Comparison of ENCODE assay signal across 8 mouse cellular contexts in the genomic region with DNA sequence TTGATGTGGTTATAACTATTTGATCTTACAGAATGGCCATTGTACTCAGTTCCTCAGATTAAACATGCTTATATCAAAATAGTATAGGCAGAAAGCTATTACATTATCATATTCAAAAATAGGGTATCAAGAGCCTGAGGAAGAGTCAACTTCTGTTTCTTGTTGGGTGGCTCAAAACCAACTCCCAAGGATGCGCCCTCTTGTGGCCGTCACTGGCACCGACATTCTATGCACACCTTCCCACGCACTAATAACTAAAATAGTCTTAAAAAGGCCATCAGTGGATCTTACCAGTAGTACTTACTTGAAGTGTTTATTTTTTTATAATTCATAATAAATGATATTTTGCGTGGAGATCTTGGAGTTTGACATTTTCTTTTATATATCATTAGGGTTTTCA. TPM values are rescaled to one million over a fixed set of nuclear protein-coding genes. Genes with fewer than 3 reads are reported as not detected.
A peak's percentile ranks its signal among the peaks of the same experiment; 100 is the strongest.
DNase-seq lines count a peak whose midpoint lies in the region; ATAC-seq and TF ChIP-seq lines count a peak whose summit lies in the region.

No protein-coding gene starts in this region.

- no peak for ATAC-seq in heart, embryonic 12.5 days (ENCODE audit: insufficient number of reproducible peaks, low FRiP score)
- 0 out of 2 replicates have a peak, but pooled peaks have one; percentile 40 for ATAC-seq in erythroid progenitor cell, adult 5-6 weeks (replicated peaks; ENCODE audit: low FRiP score, poor library complexity, severe bottlenecking)
- ATAC-seq in megakaryocyte progenitor cell, adult 5-6 weeks (replicated peaks; ENCODE audit: poor library complexity) = peak; percentile 59
- ATAC-seq in stomach, postnatal 0 days (ENCODE audit: low FRiP score, low TSS enrichment) = no peak

- intact Hi-C loops in heart, adult 2 months (cut with DNase I) = no loop called here

- no peak for TF ChIP-seq POLR2A in heart, adult 2 months (IDR thresholded peaks at IDR 0.05; ENCODE audit: insufficient read depth, low read depth, low read length)

- H3K4me3 ChIP-seq in heart, adult 2 months = no peak overlapping the region
- no peak overlapping the region for H3K4me3 ChIP-seq in heart, embryonic 12.5 days
- no peak overlapping the region for H3K4me3 ChIP-seq in layer of hippocampus, adult 2 months
- no peak overlapping the region for H3K4me3 ChIP-seq in stomach, postnatal 0 days (ENCODE audit: low read depth, low read length)

- H3K27me3 ChIP-seq in heart, adult 2 months (ENCODE audit: control insufficient read depth, insufficient read depth, low read length) = no peaks in the 10 kb centered on the region
- H3K27me3 ChIP-seq in heart, embryonic 12.5 days (replicated peaks) = no peaks in the 10 kb centered on the region
- no peaks in the 10 kb centered on the region for H3K27me3 ChIP-seq in stomach, postnatal 0 days (ENCODE audit: control insufficient read depth, insufficient read depth, low read length)

- H3K4me1 ChIP-seq in heart, adult 2 months (ENCODE audit: control insufficient read depth, insufficient read depth, low read length) = peaks cover 4% of the 10 kb centered on the region
- peaks cover 11% of the 10 kb centered on the region for H3K4me1 ChIP-seq in heart, embryonic 12.5 days (replicated peaks)
- no peaks in the 10 kb centered on the region for H3K4me1 ChIP-seq in stomach, postnatal 0 days (replicated peaks; ENCODE audit: control insufficient read depth, insufficient read depth)

- no peaks in the 10 kb centered on the region for H3K79me2 ChIP-seq in heart, adult 2 months (replicated peaks; ENCODE audit: control insufficient read depth, insufficient read depth, low read length)

- no peak overlapping the region for H3K4me2 ChIP-seq in heart, embryonic 12.5 days
- H3K4me2 ChIP-seq in stomach, postnatal 0 days (replicated peaks; ENCODE audit: low read depth) = no peak overlapping the region

- H3K9ac ChIP-seq in heart, adult 2 months (ENCODE audit: low read depth, low read length) = no peak overlapping the region
- H3K9ac ChIP-seq in heart, embryonic 12.5 days = no peak overlapping the region
- no peak overlapping the region for H3K9ac ChIP-seq in stomach, postnatal 0 days (ENCODE audit: low read length)

- peak; percentile 90 for TF ChIP-seq CTCF in heart, adult 2 months (IDR thresholded peaks at IDR 0.05)
- peak; percentile 91 for TF ChIP-seq CTCF in layer of hippocampus, adult 2 months (conservative IDR thresholded peaks at IDR 0.05)
- peak; percentile 82 for TF ChIP-seq CTCF in stomach, postnatal 0 days (IDR thresholded peaks at IDR 0.05; ENCODE audit: low read depth)

- WGBS in heart, adult 2 months = 29% methylated on average over 5 of the region's 5 CpGs
- 28% methylated on average over 5 of the region's 5 CpGs for WGBS in heart, embryonic 12.5 days
- WGBS in stomach, postnatal 0 days = 32% methylated on average over 5 of the region's 5 CpGs

- no peaks in the 10 kb centered on the region for H3K9me3 ChIP-seq in heart, embryonic 12.5 days (replicated peaks)
- H3K9me3 ChIP-seq in stomach, postnatal 0 days (ENCODE audit: control insufficient read depth, low read length) = no peaks in the 10 kb centered on the region

- no peak overlapping the region for H3K27ac ChIP-seq in heart, adult 2 months
- no peak overlapping the region for H3K27ac ChIP-seq in heart, embryonic 12.5 days (ENCODE audit: poor library complexity, severe bottlenecking)
- no peak overlapping the region for H3K27ac ChIP-seq in layer of hippocampus, adult 2 months
- no peak overlapping the region for H3K27ac ChIP-seq in stomach, postnatal 0 days (replicated peaks)

- TF ChIP-seq EP300 in heart, adult 2 months (IDR thresholded peaks at IDR 0.05; ENCODE audit: insufficient read depth, low read depth, low read length) = no peak
- no peak for TF ChIP-seq EP300 in stomach, postnatal 0 days (optimal IDR thresholded peaks at IDR 0.05)

- H3K36me3 ChIP-seq in heart, adult 2 months (ENCODE audit: control insufficient read depth, insufficient read depth, low read length) = no peaks in the 10 kb centered on the region
- H3K36me3 ChIP-seq in heart, embryonic 12.5 days = peaks cover 29% of the 10 kb centered on the region
- peaks cover 4% of the 10 kb centered on the region; the same call in 1 of the 2 replicates for H3K36me3 ChIP-seq in stomach, postnatal 0 days (ENCODE audit: control insufficient read depth, insufficient read depth, low read length)

- DNase-seq in heart, adult 2 months = peak; percentile 55 to 76
- DNase-seq in CD4-positive, CD25-positive, alpha-beta regulatory T cell, adult 2 months (ENCODE audit: low read depth, low spot score) = peak; percentile 89
- DNase-seq in adrenal gland, postnatal 10 days = peak; percentile 78
- DNase-seq in layer of hippocampus, adult 2 months (ENCODE audit: low spot score in 2 of 2) = peak; percentile 35 to 61
- peak; percentile 74 for DNase-seq in stomach, postnatal 0 days (ENCODE audit: low spot score)

RNA-seq across cellular contexts. Expression of gene Llph, which starts 4.8 kb away (rescaled TPM):
- 1 to 10 TPM; 8.5 to 8.8 TPM for total RNA-seq in heart, adult 2 months (2021)
- polyA plus RNA-seq in heart, adult 2 months (2012; rRNA removed) = 4.5 and 5.4 TPM in 2 replicates
- polyA plus RNA-seq in heart, embryonic 12.5 days (2016; fragmentation: Nextera tagmentation; extraction: Ambion mirVana) = 31.7 and 32.0 TPM in 2 replicates
- total RNA-seq in adrenal gland, postnatal 10 days (2021) = 10 to 100 TPM; 20.3 to 24.7 TPM
- 21.3 and 27.7 TPM in 2 replicates for total RNA-seq in erythroid progenitor cell, adult 5-6 weeks (2015; ENCODE audit: low replicate concordance)
- total RNA-seq in erythroid progenitor cell, adult 5-6 weeks (2017; ENCODE audit: low replicate concordance) = 10.3 and 23.2 TPM in 2 replicates
- total RNA-seq in layer of hippocampus, adult 2 months (2021) = 10 to 100 TPM; 15.0 to 16.1 TPM
- total RNA-seq in megakaryocyte progenitor cell, adult 5-6 weeks (2015) = 74.3 and 76.6 TPM in 2 replicates
- 89.6 and 96.1 TPM in 2 replicates for total RNA-seq in megakaryocyte progenitor cell, adult 5-6 weeks (2017)
- 46.6 and 47.5 TPM in 2 replicates for polyA plus RNA-seq in stomach, postnatal 0 days (2015; fragmentation: Nextera tagmentation; extraction: Ambion mirVana)

RNA-seq across cellular contexts. Expression of gene Irak3, which starts 29.8 kb away (rescaled TPM):
- 1 to 10 TPM; 3.0 to 3.7 TPM for total RNA-seq in heart, adult 2 months (2021)
- polyA plus RNA-seq in heart, adult 2 months (2012; rRNA removed) = 2.6 and 3.7 TPM in 2 replicates
- polyA plus RNA-seq in heart, embryonic 12.5 days (2016; fragmentation: Nextera tagmentation; extraction: Ambion mirVana) = 0.20 and 0.32 TPM in 2 replicates
- 1 to 10 TPM; 3.3 to 3.4 TPM for total RNA-seq in adrenal gland, postnatal 10 days (2021)
- total RNA-seq in erythroid progenitor cell, adult 5-6 weeks (2015; ENCODE audit: low replicate concordance) = 12.2 and 16.2 TPM in 2 replicates
- total RNA-seq in erythroid progenitor cell, adult 5-6 weeks (2017; ENCODE audit: low replicate concordance) = 1.3 and 4.1 TPM in 2 replicates
- total RNA-seq in layer of hippocampus, adult 2 months (2021) = under 1 TPM; 0.49 to 0.61 TPM
- 57.7 and 65.9 TPM in 2 replicates for total RNA-seq in megakaryocyte progenitor cell, adult 5-6 weeks (2015)
- total RNA-seq in megakaryocyte progenitor cell, adult 5-6 weeks (2017) = 19.6 and 26.1 TPM in 2 replicates
- polyA plus RNA-seq in stomach, postnatal 0 days (2015; fragmentation: Nextera tagmentation; extraction: Ambion mirVana) = 0.74 and 0.75 TPM in 2 replicates

RNA-seq across cellular contexts. Expression of gene Tmbim4, which starts 30.3 kb away (rescaled TPM):
- 100 to 1,000 TPM in 1 of 2 experiments, 10 to 100 TPM in 1; 91.9 to 112 TPM for total RNA-seq in heart, adult 2 months (2021)
- polyA plus RNA-seq in heart, adult 2 months (2012; rRNA removed) = 194 and 239 TPM in 2 replicates
- 103 and 105 TPM in 2 replicates for polyA plus RNA-seq in heart, embryonic 12.5 days (2016; fragmentation: Nextera tagmentation; extraction: Ambion mirVana)
- 100 to 1,000 TPM; 116 to 117 TPM for total RNA-seq in adrenal gland, postnatal 10 days (2021)
- 29.8 and 50.1 TPM in 2 replicates for total RNA-seq in erythroid progenitor cell, adult 5-6 weeks (2015; ENCODE audit: low replicate concordance)
- 30.9 and 50.3 TPM in 2 replicates for total RNA-seq in erythroid progenitor cell, adult 5-6 weeks (2017; ENCODE audit: low replicate concordance)
- 10 to 100 TPM; 55.6 to 59.0 TPM for total RNA-seq in layer of hippocampus, adult 2 months (2021)
- 117 and 123 TPM in 2 replicates for total RNA-seq in megakaryocyte progenitor cell, adult 5-6 weeks (2015)
- 114 and 124 TPM in 2 replicates for total RNA-seq in megakaryocyte progenitor cell, adult 5-6 weeks (2017)
- 178 and 181 TPM in 2 replicates for polyA plus RNA-seq in stomach, postnatal 0 days (2015; fragmentation: Nextera tagmentation; extraction: Ambion mirVana)

Comparison
In these comparisons a context has a peak if more than half of its experiments do, and no peak if none do; other contexts are left out.
1. ATAC-seq: peak in erythroid progenitor cell, adult 5-6 weeks (single experiment) and megakaryocyte progenitor cell, adult 5-6 weeks (single experiment); none in heart, embryonic 12.5 days (single experiment) and stomach, postnatal 0 days (single experiment).
2. Peak in every context shown above with its lines, with median percentiles within 50 percentile points of each other: DNase-seq and CTCF ChIP-seq.